ENCODE assay signal across 27 mouse cellular contexts in genomic region chr15:87702821-87703220, GRCm38 (mm10).
A peak's percentile ranks its signal among the peaks of the same experiment; 100 is the strongest.
DNase-seq lines count a peak whose midpoint lies in the region; ATAC-seq and TF ChIP-seq lines count a peak whose summit lies in the region.
"Had no signal": no experiment of that assay in that cellular context is flagged by ENCODE, and none has a peak within 500 bp of the region (broad histone marks: within the 10 kb centered on the region; RNA-seq: fewer than 3 reads in every experiment).

No protein-coding gene starts in this region.

- H3K9me3 ChIP-seq in embryonic facial prominence, embryonic 11.5 days (replicated peaks; ENCODE audit: control insufficient read depth, low read length), result no peaks in the 10 kb centered on the region
- 0 out of 2 replicates have a peak, but pooled peaks cover 12% of the 10 kb centered on the region for H3K9me3 ChIP-seq in embryonic facial prominence, embryonic 10.5 days
- H3K9me3 ChIP-seq in kidney, embryonic 15.5 days (replicated peaks), result 0 out of 2 replicates have a peak, but pooled peaks cover 2% of the 10 kb centered on the region
- H3K9me3 ChIP-seq: embryonic facial prominence, embryonic 15.5 days had no signal

- peak; percentile 22 for DNase-seq in adrenal gland, adult 2 months
- no peak for DNase-seq in adrenal gland, postnatal 10 days
- peak; percentile 38 for DNase-seq in embryonic facial prominence, embryonic 11.5 days (ENCODE audit: low spot score)
- no peak for DNase-seq in embryonic facial prominence, embryonic 10.5 days (ENCODE audit: low spot score)
- DNase-seq in kidney, postnatal 36 days, result no peak
- no peak for DNase-seq in layer of hippocampus, adult 2 months (ENCODE audit: low spot score in 2 of 2)
- DNase-seq in layer of hippocampus, postnatal 25 days (ENCODE audit: extremely low spot score in 1 of 2, low spot score in 1 of 2), result no peak
- DNase-seq: adrenal gland, postnatal 14 days; B cell, adult 2 months; cerebellum, adult 11 months; cerebellum, adult 18-20 months; cerebellum, adult 8-10 months; cerebellum, adult 9-11 months; cerebellum, postnatal 14 days; cerebellum, postnatal 36 days; embryo, embryonic 11 days had no signal

- no peak overlapping the region for H3K27ac ChIP-seq in embryonic facial prominence, embryonic 11.5 days (replicated peaks; ENCODE audit: low read depth, low read length)
- H3K27ac ChIP-seq in embryonic facial prominence, embryonic 10.5 days (replicated peaks), result no peak overlapping the region
- 0 out of 2 replicates have a peak overlapping the region, but pooled peaks have one; percentile 14 for H3K27ac ChIP-seq in kidney, embryonic 15.5 days
- peak overlapping the region; percentile 46; the same call in 1 of the 2 replicates for H3K27ac ChIP-seq in layer of hippocampus, adult 2 months
- H3K27ac ChIP-seq: embryonic facial prominence, embryonic 13.5 days; embryonic facial prominence, embryonic 15.5 days; forebrain, embryonic 10.5 days; forebrain, embryonic 12.5 days had no signal

- no peak overlapping the region for H3K4me3 ChIP-seq in embryonic facial prominence, embryonic 11.5 days (ENCODE audit: low read depth, low read length)
- no peak overlapping the region for H3K4me3 ChIP-seq in embryonic facial prominence, embryonic 10.5 days
- H3K4me3 ChIP-seq in kidney, embryonic 15.5 days (replicated peaks), result no peak overlapping the region
- no peak overlapping the region for H3K4me3 ChIP-seq in layer of hippocampus, adult 2 months
- H3K4me3 ChIP-seq: embryonic facial prominence, embryonic 13.5 days; embryonic facial prominence, embryonic 15.5 days; erythroblast, embryonic 14.5 days; forebrain, embryonic 10.5 days; forebrain, embryonic 12.5 days had no signal

- no peaks in the 10 kb centered on the region for H3K36me3 ChIP-seq in embryonic facial prominence, embryonic 11.5 days (replicated peaks; ENCODE audit: control insufficient read depth, insufficient read depth, low read depth, low read length)
- H3K36me3 ChIP-seq in embryonic facial prominence, embryonic 10.5 days (replicated peaks), result peaks cover 21% of the 10 kb centered on the region
- 0 out of 2 replicates have a peak, but pooled peaks cover 5% of the 10 kb centered on the region for H3K36me3 ChIP-seq in kidney, embryonic 15.5 days
- H3K36me3 ChIP-seq: embryonic facial prominence, embryonic 15.5 days; G1E had no signal

- no peak overlapping the region for H3K9ac ChIP-seq in embryonic facial prominence, embryonic 11.5 days (replicated peaks; ENCODE audit: low read length)
- H3K9ac ChIP-seq in kidney, embryonic 15.5 days, result no peak overlapping the region
- H3K9ac ChIP-seq: embryonic facial prominence, embryonic 13.5 days; embryonic facial prominence, embryonic 15.5 days; forebrain, embryonic 12.5 days had no signal

- no peak for TF ChIP-seq CTCF in layer of hippocampus, adult 2 months (conservative IDR thresholded peaks at IDR 0.05)

- no peak overlapping the region for H3K4me2 ChIP-seq in embryonic facial prominence, embryonic 11.5 days (ENCODE audit: low read depth, low read length)
- no peak overlapping the region for H3K4me2 ChIP-seq in kidney, embryonic 15.5 days
- H3K4me2 ChIP-seq: embryonic facial prominence, embryonic 13.5 days; embryonic facial prominence, embryonic 15.5 days; forebrain, embryonic 12.5 days had no signal

- no peaks in the 10 kb centered on the region for H3K27me3 ChIP-seq in embryonic facial prominence, embryonic 11.5 days (ENCODE audit: control insufficient read depth, insufficient read depth, low read length)
- H3K27me3 ChIP-seq in embryonic facial prominence, embryonic 10.5 days (replicated peaks; ENCODE audit: low read depth, poor library complexity, severe bottlenecking), result no peaks in the 10 kb centered on the region
- H3K27me3 ChIP-seq in kidney, embryonic 15.5 days, result no peaks in the 10 kb centered on the region
- H3K27me3 ChIP-seq: CH12.LX; embryonic facial prominence, embryonic 13.5 days; embryonic facial prominence, embryonic 15.5 days; forebrain, embryonic 12.5 days had no signal

- WGBS in embryonic facial prominence, embryonic 11.5 days, result 94% methylated on average over 1 of the region's 1 CpGs
- 89% methylated on average over 1 of the region's 1 CpGs for WGBS in embryonic facial prominence, embryonic 10.5 days
- 41% methylated on average over 1 of the region's 1 CpGs for WGBS in kidney, embryonic 15.5 days

- H3K4me1 ChIP-seq in embryonic facial prominence, embryonic 11.5 days (ENCODE audit: control insufficient read depth, insufficient read depth, low read length), result no peaks in the 10 kb centered on the region
- peaks cover 12% of the 10 kb centered on the region; the same call in 1 of the 2 replicates for H3K4me1 ChIP-seq in embryonic facial prominence, embryonic 10.5 days
- peaks cover 17% of the 10 kb centered on the region for H3K4me1 ChIP-seq in kidney, embryonic 15.5 days
- H3K4me1 ChIP-seq: embryonic facial prominence, embryonic 15.5 days; forebrain, embryonic 10.5 days had no signal

- no peak for ATAC-seq in embryonic facial prominence, embryonic 11.5 days (replicated peaks; ENCODE audit: insufficient number of reproducible peaks, low FRiP score, low TSS enrichment, low read depth)
- peak; percentile 56; the same call in 1 of the 2 replicates for ATAC-seq in kidney, embryonic 15.5 days (replicated peaks; ENCODE audit: low FRiP score)
- ATAC-seq: CD4-positive, CD25-positive, alpha-beta regulatory T cell, adult 4 months; forebrain, embryonic 14.5 days; forebrain, embryonic 16.5 days had no signal

Comparison
In these comparisons a context has a peak if more than half of its experiments do, and no peak if none do; other contexts are left out.
1. DNase-seq: peak in adrenal gland, adult 2 months (single experiment) and embryonic facial prominence, embryonic 11.5 days (single experiment); none in adrenal gland, postnatal 10 days (single experiment), embryonic facial prominence, embryonic 10.5 days (single experiment), kidney, postnatal 36 days (0 of 2), layer of hippocampus, adult 2 months (0 of 2) and layer of hippocampus, postnatal 25 days (0 of 2).
2. H3K27ac ChIP-seq: peak in kidney, embryonic 15.5 days (single experiment) and layer of hippocampus, adult 2 months (single experiment); none in embryonic facial prominence, embryonic 11.5 days (single experiment) and embryonic facial prominence, embryonic 10.5 days (single experiment).